Mouse (Mus musculus) embryonic fibroblast, embryonic 13.5 days (primary cell): ENCODE data around the gene Fam78a.

Experiments used
- CTCF ChIP-seq: IDR thresholded peaks from 2 replicates; pipeline ENCODE4 v1.5.1; 2011; ENCODE audit warnings: mild to moderate bottlenecking, control low read depth, low read length, moderate library complexity, borderline replicate concordance; ENCODE audit not compliant: insufficient read depth
- POLR2A ChIP-seq: IDR thresholded peaks from 2 replicates; pipeline ENCODE4 v1.6.1; 2011; ENCODE audit warnings: low read depth, mild to moderate bottlenecking, control low read depth, low read length, moderate library complexity

- no peak for TF ChIP-seq POLR2A
- no peak for TF ChIP-seq CTCF
These were observed 27.3 kb downstream of the Fam78a start for GRCm38 (mm10) chr2:32057360-32057759.
